Mouse (Mus musculus): ENCODE results near the gene Ccdc107.

Ccdc107 gene

DNA sequence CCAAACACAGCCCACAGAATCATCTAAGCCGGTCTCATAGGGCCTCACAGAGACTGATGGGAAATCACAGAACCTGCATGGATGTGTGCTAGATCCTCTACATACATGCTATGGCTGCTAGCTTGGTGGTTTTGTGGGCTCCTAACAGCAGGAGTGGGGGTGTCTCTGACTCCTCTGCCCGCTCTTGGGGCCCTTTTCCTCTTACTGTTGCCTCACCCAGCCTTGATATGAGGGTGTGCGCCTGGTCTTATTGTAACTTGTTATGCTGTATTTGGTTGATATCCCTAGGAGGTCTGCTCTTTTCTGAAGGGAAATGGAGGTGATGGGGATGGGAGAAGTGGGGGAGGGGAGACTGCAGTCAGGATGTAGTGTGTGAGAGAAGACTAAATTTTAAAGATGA is 3.1 kb upstream of the Ccdc107 start:
- no peak for DNase-seq

DNA sequence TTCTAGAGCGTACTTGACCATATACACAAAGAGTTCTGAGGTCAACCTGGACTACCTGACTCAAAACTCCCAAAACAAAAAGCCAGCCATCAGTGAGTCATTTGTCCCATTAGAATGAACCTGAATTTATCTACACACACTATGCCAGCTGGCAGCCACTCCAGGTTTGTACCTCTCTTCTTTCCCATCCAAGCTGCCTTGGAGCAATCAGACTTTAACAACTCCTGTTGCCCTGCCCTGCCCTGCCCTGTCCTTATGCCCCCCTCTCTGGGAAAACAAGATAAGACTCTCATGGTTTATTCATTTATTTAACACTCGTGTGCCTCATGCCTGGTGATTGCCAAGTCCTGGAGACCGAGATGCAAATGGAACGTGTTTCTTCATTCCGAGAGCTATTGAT is 1.9 kb upstream of the Ccdc107 start:
- no peak for DNase-seq

DNA sequence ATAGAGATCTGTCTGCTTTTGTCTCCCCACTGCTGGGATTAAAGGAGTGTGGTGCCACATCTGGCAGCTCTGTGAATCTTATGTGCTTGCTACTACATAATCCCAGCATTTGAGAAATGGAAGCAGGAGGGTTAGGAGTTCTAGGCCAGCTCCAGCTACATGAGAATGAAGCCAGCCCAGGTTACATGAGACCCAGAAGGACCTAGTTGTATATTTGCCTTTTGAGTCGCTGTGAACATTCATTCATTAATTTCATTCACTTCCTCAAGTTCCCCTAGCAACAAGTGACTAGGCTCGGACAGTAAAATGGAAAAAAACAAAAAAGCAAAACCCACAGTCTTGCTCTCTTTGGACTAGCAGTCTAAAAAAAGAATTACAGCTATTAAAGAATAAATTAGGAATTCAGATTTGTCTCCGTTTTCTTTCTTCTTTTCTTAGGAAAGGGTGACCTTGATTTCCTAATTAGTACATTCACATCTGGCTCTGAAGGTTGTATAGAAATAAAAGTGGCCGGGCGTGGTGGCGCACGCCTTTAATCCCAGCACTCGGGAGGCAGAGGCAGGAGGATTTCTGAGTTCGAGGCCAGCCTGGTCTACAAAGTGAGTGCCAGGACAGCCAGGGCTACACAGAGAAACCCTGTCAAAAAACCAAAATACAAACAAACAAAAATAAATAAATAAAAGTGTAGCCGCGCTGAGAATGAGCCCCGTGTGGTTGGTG is 439 bp upstream of the Ccdc107 start:
- DNase-seq = no peak

DNA sequence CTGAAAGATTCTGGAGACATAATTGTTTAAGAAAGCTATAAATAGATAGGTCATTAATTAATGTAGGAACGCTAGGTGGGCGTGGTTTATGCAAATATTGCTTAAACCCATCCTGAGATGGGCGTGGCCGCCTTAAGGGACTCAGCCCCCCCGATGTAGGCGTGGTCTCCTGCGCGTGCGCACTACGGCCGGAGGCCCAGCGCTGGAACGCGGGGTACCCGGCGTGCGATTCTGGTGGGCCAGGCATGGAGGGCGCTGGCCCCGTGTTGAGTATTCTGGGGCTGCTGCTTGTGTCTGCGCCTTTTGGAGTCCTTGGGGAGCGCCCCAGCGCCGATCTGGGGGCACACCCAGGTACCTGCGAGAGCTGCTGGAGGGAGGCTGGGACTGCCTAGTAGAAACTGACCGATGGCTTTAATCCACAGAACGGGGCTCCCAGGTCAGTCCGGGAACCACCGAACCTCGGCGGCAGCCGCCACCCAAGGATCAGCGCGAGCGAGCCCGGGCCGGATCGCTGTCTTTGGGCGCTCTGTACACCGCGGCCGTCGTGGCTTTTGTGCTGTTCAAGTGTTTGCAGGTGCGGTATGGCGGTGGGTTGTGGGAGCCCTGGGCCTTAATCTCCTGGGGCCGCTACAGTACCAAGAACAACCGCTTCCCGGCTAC is 616 bp downstream of the Ccdc107 start:
- peak; percentile 96 for DNase-seq

DNA sequence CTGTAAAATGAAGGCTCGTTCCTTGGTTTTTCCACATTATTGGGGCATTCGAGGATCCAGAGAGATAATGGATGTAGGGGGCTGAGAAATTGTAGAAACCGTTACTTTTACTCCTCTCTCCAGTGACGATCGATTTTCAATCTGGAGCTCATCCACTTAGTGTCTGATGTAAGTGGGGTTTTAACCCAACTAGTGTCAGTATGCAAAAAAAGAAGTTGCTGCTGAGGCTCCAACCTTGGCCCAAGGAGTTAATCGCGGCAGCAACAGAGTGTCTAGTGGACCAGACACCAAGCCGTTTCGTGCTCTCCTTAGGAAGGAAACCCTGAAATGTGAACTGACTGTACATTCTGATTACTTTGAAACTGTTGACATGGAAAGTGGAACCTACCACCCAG is 1.1 kb downstream of the Ccdc107 start:
- DNase-seq = no peak

DNA sequence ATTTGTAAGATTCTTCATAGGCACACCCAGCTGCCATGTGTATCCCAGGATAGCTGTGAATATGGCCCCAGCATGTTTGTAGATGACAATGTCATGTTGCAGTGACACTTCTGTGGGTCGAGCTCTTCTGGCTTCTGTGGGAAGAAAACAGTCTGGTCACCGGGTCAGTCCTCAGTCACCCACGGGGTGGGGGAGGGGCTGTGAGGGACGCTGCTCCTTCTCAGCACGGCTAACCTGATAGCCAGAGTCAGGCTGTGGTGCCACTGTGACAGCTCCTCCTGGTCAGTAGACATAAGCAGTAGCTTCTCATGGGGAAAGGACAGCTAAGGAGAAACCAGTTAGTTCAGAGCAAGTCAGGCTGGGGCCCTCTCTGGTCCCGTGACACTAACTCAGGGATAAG is 3.9 kb downstream of the Ccdc107 start:
- no peak for DNase-seq

DNA sequence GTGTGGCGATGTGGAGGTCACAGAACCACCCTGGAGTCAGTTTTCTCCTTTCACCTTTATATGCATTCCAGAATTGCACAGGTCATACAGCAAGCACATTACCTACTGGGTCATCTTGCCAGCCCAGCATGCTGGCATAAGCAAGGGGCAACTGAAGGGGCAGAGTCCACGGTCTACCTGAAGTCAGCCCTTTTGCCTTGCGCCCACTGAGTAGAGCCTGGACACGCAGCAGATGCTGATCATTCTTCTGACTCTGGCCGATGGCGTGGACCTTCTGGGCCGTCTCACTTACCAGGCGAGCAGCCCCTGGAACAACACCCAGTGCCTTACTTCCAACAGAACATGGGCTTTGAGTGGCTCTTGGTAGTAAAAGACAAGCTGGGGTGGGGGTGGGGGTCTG is 4.7 kb downstream of the Ccdc107 start:
- no peak for DNase-seq

DNA sequence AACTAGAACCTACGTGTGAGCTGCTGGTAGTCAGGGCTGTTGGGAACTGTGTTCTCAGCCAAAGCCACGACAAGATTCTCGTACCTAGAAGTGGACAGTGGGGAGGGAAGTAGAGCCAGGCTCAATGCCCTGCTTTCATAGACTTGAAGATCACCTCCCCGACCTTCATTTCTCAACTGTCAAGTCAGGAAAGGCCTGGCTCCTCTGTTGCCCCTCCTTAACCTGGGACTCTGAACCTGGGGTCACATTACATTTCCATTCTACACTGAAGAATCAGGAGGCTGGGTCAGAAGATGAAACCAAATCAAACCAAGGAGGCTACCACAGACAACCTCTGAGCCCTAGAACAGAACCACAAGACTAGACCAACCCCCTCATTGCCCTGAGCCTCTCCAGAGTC is 5.2 kb downstream of the Ccdc107 start:
- DNase-seq = no peak

DNA sequence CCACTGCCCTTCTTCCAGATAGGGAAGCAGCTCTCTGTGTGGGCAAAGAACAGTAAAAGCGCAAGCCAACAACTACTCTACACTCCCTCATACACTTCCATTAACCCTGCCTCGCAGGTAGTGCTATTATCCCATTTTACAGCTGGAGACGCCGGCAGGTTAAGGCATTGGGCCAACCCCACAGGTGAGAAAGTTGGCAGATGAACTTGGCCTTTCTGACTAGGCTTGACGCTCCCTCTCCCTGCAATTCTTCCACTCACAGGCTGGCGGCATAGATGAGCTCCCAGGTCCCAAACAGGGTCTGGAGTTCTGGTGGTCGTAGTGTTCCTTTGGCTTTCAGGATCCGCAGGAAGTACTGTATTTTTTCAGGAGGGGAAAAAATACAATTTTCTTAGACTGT is 6.3 kb downstream of the Ccdc107 start:
- DNase-seq = no peak

DNA sequence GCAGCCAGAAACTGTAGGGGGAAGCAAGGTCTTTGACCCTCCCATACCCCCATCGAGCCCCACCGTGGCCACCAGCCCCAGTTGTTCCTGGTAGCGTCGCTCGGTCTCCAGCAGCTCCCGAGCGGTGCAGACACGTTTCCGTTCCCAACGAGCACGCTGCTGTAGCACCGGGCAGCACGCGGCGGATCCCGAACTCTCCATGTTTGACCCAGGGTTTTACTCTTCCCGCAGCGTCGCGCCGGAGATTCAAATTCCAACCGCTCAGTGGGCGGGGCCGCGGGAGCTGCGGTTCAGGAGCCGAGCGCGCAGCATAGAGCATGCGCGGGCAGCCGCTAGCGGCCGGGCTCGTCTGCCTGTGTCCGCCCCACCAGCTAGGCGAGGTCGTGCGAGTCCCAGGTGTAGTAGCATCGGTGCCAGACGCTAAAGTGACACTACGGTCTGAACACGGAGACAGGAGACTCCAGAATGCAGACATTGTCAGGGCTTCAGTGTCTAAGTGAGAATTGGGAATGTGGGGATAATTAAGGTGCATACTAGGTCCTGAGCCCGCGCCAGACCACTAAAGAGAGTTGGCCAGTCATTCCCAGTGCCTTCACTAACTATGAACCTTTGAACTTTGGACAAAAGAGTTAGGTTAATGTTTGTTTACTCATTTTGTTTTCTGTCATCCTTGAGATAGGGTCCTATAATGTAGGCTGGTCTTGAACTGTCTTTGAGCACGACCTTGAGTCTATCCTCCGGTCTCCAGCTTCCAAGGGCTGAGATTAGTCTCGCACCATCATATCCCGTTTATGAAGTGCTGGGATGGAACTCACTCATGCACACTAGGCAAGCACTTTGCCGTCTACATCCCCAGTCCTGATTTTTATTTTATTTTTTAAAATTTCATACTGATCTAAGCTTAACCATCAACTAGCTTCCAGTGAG is 7.0 kb downstream of the Ccdc107 start, which contains the start of gene Arhgef39:
TSS of gene Arhgef39 (minus strand) at position 289 of the 927 bp plus-strand sequence.
- DNase-seq = peak; percentile 59

DNA sequence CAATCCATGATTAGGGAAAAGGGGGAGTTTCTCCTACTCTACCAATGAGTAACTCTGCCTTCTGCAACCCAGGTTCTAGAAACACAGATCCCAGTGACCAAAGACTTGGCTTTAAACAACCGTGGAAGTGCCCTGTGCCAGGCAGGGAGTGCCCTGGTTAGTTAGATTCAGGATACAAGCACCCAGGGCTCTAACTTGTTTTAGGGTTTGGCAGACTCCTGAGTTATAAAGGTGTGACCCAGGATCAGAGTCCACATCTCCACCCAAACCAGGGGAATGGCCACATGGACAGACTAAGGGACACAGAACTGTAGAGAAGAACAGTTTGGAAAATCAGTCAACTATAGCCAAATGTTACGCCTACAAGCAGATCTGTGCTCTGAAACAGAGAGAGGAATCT is 10.3 kb downstream of the Ccdc107 start:
- no peak for DNase-seq

DNA sequence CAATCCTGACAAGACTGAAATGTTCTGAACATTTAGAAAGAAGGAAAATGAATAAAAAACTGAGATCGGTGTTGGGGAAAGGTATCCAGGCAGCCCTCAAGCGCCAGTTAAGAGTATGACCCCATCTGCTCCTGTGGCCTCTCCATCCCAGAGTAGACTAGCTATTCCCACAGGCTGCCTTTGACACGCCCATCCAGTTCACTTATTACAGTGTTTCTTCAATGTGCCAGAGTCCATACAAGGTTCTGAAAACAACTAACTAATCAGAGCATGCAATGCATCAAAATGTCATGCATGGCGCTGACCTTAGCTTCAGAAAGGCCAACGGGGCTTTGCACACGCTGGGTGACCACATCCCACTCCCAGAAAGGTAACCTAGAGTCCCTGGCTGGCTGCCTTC is 10.8 kb downstream of the Ccdc107 start:
- no peak for DNase-seq

DNA sequence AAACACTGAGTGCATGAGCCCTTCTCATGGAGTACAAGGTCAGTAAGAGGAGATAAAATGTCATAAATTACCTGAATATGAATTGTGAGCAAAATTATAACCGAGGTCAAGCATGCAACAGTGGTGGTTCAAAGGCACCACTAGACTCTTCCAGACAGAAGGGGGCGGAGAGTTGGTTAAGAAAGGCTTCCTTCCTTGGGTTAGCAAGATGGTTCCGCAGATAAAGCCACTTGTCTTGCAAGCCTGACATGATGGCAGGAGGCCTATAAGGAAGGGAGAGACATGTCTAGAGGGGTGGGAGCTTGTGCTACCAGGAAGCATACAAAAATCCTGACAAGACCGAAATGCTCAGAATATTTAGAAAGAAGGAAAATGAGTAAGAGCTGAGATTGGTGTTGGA is 11.6 kb downstream of the Ccdc107 start:
- DNase-seq = no peak

DNA sequence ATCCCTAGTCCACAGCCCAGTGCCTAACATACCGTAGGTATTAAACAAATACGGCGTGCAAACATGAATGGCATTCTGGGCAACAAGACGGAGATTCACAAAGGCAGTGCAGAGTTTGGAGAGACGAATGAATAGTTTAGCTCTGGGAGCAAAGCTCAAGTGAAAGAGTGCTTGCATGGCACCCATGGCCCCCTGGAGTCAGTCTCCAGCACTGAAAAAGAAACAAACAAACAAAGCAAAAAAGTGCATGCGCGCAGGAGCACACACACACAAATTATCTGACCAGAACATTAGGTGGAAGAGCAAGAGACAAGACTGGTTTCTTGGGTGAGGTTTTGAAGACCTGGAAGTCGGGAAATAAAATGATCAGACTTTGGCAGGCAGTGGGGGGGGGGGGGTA is 13.4 kb downstream of the Ccdc107 start:
- no peak for DNase-seq

DNA sequence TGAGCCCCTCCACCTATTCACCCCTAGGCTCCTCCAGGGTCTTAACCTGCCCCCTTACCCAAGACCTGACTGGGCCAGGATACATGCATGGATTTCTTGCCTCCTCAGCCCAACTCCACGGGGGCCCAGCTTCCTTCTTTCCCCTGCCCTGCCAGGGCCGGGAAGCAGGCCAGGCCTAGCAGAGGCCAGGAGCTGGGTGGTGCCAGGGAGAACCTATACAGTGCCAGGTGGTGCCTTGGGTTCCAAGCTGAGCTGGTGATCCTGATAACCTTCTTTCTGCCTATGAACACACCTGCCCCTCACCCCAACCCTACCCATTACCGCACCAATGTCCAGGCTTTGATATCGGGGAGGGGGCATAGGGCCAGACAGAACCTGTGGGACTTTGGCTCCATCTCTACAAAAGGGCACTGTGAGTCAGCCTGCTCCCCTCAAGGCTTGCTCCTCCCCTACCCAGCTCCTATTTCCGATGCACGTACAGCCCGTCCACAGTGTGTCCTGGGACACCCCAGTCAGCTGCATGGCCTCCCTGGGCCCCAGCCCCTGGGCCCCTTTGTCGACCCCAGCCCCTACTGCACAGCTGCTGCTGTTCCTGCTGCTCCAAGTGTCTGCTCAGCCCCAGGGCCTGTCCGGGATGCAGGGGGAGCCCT is 14.0 kb downstream of the Ccdc107 start, which contains the start of gene Car9:
TSS of gene Car9 (plus strand) at position 431 of the 650 bp plus-strand sequence.
- DNase-seq = no peak

DNA sequence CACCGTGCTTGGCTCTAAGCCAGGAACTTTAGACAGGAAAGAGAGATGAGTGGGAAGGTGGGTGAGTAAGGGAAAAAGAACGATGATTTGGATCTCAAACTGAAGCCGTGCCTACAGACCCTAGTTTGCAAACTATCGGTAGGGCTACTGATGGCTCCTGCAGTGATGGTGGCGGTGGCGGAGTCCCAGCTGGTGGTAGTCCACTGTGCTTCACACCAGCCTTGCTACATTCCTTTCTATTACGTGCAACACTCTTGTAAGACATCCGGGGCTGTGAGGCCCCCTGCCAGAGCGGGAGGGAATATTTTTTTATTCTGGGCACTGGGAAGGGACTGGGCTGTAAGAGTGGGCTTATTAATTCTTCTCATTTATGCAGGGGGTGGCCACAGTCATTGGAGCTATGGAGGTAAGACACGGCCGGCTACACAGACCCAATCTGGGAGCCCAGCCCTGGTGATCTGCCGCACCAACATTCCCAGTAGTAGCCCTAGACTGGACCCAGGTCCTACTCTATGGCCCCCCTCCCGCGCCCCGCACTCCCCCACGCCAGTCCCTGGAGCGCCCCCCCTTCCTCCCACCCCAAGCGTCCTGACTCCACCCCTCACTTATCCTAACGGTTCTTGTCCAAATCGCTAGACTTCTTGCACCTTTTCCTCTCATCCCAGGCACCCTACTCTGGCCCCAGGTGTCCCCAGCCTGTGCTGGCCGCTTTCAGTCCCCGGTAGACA is 15.4 kb downstream of the Ccdc107 start:
- no peak for DNase-seq

DNA sequence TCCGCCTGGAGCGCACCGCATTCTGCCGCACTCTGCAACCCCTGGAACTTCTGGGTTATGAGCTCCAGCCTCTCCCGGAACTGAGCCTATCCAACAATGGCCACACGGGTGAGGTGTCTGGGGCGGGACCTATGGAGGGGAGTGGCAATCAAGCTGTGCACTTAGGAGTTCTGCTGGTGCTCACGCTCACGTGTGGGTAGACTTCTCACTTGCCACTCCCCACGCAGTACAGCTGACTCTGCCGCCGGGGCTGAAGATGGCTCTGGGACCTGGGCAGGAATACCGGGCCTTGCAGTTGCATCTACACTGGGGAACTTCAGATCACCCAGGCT is 15.9 kb downstream of the Ccdc107 start:
- no peak for DNase-seq

DNA sequence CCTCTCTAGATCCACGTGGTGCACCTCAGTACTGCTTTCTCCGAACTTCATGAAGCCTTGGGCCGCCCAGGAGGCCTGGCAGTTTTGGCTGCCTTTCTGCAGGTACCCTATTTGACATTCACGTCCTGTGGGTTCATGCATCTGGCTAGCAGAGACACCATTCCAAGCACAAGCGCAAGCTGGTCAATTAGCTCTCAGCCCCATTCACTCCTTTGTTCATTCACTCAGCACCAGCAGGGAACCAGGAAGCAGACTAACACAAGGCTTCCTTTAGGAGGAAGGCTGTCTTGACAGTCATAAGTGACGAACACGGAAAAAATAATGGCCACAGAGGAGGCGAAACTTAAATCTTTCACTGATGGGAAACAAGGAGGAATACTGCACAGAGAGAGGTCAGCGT is 16.4 kb downstream of the Ccdc107 start:
- DNase-seq = no peak

DNA sequence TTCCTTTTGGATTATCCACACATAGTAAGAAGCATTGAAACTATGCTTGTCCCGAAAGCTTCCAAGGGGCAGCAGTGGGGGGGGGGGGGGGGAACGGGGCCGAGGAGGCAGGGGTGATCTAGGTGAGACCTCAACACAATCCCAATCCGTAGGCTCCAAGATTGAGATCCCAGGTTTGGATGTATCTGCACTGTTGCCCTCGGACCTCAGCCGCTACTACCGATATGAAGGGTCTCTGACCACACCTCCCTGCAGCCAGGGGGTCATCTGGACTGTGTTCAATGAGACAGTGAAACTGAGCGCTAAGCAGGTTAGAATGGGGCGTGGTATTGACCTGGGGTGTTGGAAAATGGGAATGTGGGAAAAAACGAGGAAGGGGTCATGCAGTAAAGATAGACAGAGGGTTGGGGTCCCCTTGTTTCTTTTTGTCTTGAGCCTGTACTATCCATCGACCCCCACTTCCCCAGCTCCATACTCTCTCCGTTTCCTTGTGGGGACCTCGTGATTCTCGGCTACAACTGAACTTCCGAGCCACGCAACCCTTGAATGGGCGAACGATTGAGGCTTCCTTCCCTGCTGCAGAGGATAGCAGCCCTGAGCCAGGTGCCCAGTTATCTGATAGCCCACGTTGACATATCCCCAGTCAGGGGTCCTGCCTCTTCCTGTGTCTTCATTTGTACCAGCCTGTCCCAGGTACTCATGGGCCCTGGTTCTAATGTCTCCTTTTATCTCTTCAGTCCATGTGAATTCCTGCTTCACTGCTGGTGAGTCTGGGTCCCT is 19.2 kb downstream of the Ccdc107 start:
- no peak for DNase-seq

DNA sequence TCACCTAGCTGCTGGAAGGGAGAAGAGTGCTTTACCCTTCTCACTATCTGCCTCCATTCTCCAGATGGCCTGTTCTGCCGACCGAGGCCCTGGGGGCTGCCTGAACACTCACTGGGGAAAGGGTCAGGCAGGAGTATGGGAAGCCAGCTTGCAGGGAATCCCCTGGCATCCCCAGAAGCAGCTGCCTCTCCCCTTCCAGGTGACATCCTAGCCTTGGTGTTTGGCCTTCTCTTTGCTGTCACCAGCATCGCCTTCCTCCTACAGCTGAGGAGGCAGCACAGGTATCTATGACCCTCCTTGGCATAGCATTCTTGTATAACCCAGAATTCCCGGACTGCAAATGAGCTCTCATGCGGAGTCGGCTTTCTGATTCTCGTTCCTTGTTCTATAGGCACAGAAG is 20.0 kb downstream of the Ccdc107 start:
- DNase-seq = no peak

DNA sequence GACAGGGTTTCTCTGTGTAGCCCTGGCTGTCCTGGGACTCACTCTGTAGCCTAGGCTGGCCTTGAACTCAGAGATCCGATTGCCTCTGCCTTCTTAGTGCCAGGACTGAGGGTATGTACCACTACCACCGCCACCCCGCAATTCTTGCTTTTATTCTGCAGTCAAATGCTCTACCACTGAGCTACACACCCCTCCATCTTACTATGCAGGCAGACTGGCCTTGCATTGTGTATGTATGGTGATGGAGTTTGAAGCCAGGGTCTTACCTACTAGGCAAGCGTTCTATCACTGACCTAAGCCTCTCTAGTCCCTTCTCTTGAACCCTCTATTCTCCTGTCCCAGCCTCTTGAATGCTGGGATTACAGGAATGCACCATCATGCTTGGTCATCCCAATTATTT is 20.6 kb downstream of the Ccdc107 start:
- no peak for DNase-seq

DNA sequence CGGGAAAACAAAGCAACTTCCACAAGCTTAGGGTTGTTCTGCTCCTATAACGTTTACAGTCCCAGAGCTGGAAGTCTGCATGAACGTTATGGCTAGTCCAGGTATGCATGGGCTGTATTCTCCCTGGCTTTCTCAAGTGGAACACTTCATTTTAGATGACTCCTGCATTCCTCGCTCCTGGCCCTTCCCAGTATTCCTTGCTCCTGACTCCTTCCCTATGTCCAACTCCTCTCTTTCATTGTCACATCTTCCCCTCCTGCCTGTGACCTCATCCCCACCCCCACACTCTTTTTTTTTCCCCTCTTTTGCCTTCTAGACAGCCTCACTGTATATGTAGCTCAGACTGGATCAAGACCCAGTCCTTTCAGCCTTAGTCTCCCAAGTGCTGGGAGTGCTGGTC is 21.1 kb downstream of the Ccdc107 start:
- no peak for DNase-seq
